Mouse (Mus musculus) heart, embryonic 11.5 days (tissue): ENCODE measurements around the gene Gde1. TPM values are rescaled to one million over a fixed set of nuclear protein-coding genes. Genes with fewer than 3 reads are reported as not detected.

Experiments
- ATAC-seq: fragments of 200-750 bp; cut with Nextera tagmentation; replicated peaks from 2 replicates; pipeline ENCODE4 v1.8.0; 2017; ENCODE audit warnings: moderate library complexity; ENCODE audit not compliant: insufficient number of reproducible peaks, low FRiP score, low TSS enrichment
- H3K27ac ChIP-seq: fragments of 300-500 bp; sonication (generic); 2 replicates; pipeline ENCODE4 v1.5.1; 2014; ENCODE audit warnings: mild to moderate bottlenecking, low read depth, low read length
- H3K27me3 ChIP-seq: fragments of 300-500 bp; sonication (generic); 2 replicates; pipeline ENCODE4 v1.6.1; 2014; ENCODE audit warnings: mild to moderate bottlenecking, low read length, mixed read lengths; ENCODE audit not compliant: control insufficient read depth, insufficient read depth
- H3K36me3 ChIP-seq: fragments of 300-500 bp; sonication (generic); 2 replicates; pipeline ENCODE4 v1.6.1; 2014; ENCODE audit warnings: mild to moderate bottlenecking, low read length, moderate library complexity, mixed read lengths; ENCODE audit not compliant: control insufficient read depth, insufficient read depth
- H3K4me1 ChIP-seq: fragments of 300-500 bp; sonication (generic); 2 replicates; pipeline ENCODE4 v1.6.1; 2014; ENCODE audit warnings: low read length; ENCODE audit not compliant: control insufficient read depth, insufficient read depth
- H3K4me2 ChIP-seq: fragments of 300-500 bp; sonication (generic); 2 replicates; pipeline ENCODE4 v1.6.1; 2014; ENCODE audit warnings: mild to moderate bottlenecking, moderate library complexity
- H3K4me3 ChIP-seq: fragments of 300-500 bp; sonication (generic); 2 replicates; pipeline ENCODE4 v1.5.1; 2014; ENCODE audit warnings: low read depth, low read length
- H3K9ac ChIP-seq: fragments of 300-500 bp; sonication (generic); 2 replicates; pipeline ENCODE4 v1.6.1; 2014; ENCODE audit warnings: mild to moderate bottlenecking, low read depth, low read length, moderate library complexity
- H3K9me3 ChIP-seq: fragments of 300-500 bp; sonication (generic); replicated peaks from 2 replicates; pipeline ENCODE4 v1.6.1; 2016; ENCODE audit warnings: low read length; ENCODE audit not compliant: control insufficient read depth
- WGBS: fragments of 180-500 bp; shearing (Covaris S2); extraction: QIAGEN DNeasy Blood & Tissue Kit; methylation state at CpG from one replicate; pipeline ENCODE4 v1.1.7; 2014; ENCODE audit not compliant: insufficient replicate concordance; 5-methylcytosine and 5-hydroxymethylcytosine counted together
- polyA plus RNA-seq: library from polyadenylated mRNA; unstranded; fragments of >200 nt; fragmentation: Nextera tagmentation; extraction: Ambion mirVana; gene quantifications from 2 replicates; pipeline ENCODE4 v1.2.1, GENCODE M21; 2014

The Gde1 gene
- polyA plus RNA-seq, 1 experiment from 2014 or later, result 70.6 TPM

- no peak for ATAC-seq
- H3K9me3 ChIP-seq, result no peaks in the 10 kb centered on the region
- H3K36me3 ChIP-seq, result peaks cover 3% of the 10 kb centered on the region
- 93% methylated on average over 15 of the region's 15 CpGs for WGBS
- H3K4me3 ChIP-seq, result no peak overlapping the region
- H3K9ac ChIP-seq, result no peak overlapping the region
- H3K27ac ChIP-seq, result no peak overlapping the region
- no peaks in the 10 kb centered on the region for H3K27me3 ChIP-seq
- H3K4me2 ChIP-seq, result no peak overlapping the region
- peaks cover 9% of the 10 kb centered on the region; the same call in 1 of the 2 replicates for H3K4me1 ChIP-seq
These were observed 2.4 kb downstream of the Gde1 start for GRCm38 (mm10) chr7:118703144-118703561.

GRCm38 (mm10) chr7:118698882-118699281, 6.7 kb downstream of the Gde1 start:
- no peak for ATAC-seq
- H3K27ac ChIP-seq, result no peak overlapping the region
- no peaks in the 10 kb centered on the region for H3K9me3 ChIP-seq
- H3K9ac ChIP-seq, result no peak overlapping the region
- H3K27me3 ChIP-seq, result no peaks in the 10 kb centered on the region
- H3K36me3 ChIP-seq, result peaks cover 13% of the 10 kb centered on the region
- no peak overlapping the region for H3K4me2 ChIP-seq
- H3K4me1 ChIP-seq, result no peaks in the 10 kb centered on the region
- H3K4me3 ChIP-seq, result no peak overlapping the region
- 94% methylated on average over 9 of the region's 9 CpGs for WGBS

GRCm38 (mm10) chr7:118697168-118697567, 8.4 kb downstream of the Gde1 start:
- H3K36me3 ChIP-seq, result peaks cover 13% of the 10 kb centered on the region
- WGBS, result 74% methylated on average over 4 of the region's 4 CpGs
- no peak for ATAC-seq

GRCm38 (mm10) chr7:118696146-118696545, 9.4 kb downstream of the Gde1 start:
- Histone ChIP-seq H3K27ac (no peak overlapping the region), H3K9ac (no peak overlapping the region), H3K4me3 (no peak overlapping the region), H3K36me3 (peaks cover 13% of the 10 kb centered on the region), H3K27me3 (no peaks in the 10 kb centered on the region), H3K4me2 (no peak overlapping the region), H3K4me1 (no peaks in the 10 kb centered on the region), H3K9me3 (no peaks in the 10 kb centered on the region)
- 94% methylated on average over 6 of the region's 6 CpGs for WGBS
- ATAC-seq, result no peak

More at GRCm38 (mm10) chr7:118697168-118697567, 8.4 kb downstream of the Gde1 start:
- no peaks in the 10 kb centered on the region for H3K27me3 ChIP-seq
- H3K4me3 ChIP-seq, result no peak overlapping the region
- H3K9me3 ChIP-seq, result no peaks in the 10 kb centered on the region
- no peak overlapping the region for H3K4me2 ChIP-seq
- no peaks in the 10 kb centered on the region for H3K4me1 ChIP-seq
- H3K27ac ChIP-seq, result no peak overlapping the region
- H3K9ac ChIP-seq, result no peak overlapping the region

- Histone ChIP-seq H3K4me1 (no peaks in the 10 kb centered on the region), H3K36me3 (peaks cover 16% of the 10 kb centered on the region; the same call in 1 of the 2 replicates), H3K9ac (no peak overlapping the region), H3K27ac (no peak overlapping the region), H3K9me3 (no peaks in the 10 kb centered on the region), H3K4me2 (no peak overlapping the region), H3K27me3 (peaks cover 8% of the 10 kb centered on the region; the same call in 1 of the 2 replicates), H3K4me3 (no peak overlapping the region)
- no peak for ATAC-seq
- WGBS, result 90% methylated on average over 2 of the region's 2 CpGs
These were observed 14.3 kb downstream of the Gde1 start for GRCm38 (mm10) chr7:118691287-118691686.

- H3K9me3 ChIP-seq, result no peaks in the 10 kb centered on the region
- peaks cover 12% of the 10 kb centered on the region for H3K27me3 ChIP-seq
- WGBS, result 84% methylated on average over 7 of the region's 7 CpGs
- H3K4me1 ChIP-seq, result no peaks in the 10 kb centered on the region
- no peak overlapping the region for H3K9ac ChIP-seq
- H3K27ac ChIP-seq, result no peak overlapping the region
- no peak overlapping the region for H3K4me3 ChIP-seq
- H3K4me2 ChIP-seq, result no peak overlapping the region
- peaks cover 10% of the 10 kb centered on the region; the same call in 1 of the 2 replicates for H3K36me3 ChIP-seq
- no peak for ATAC-seq
These were observed 16.5 kb downstream of the Gde1 start for GRCm38 (mm10) chr7:118689088-118689487.

- Histone ChIP-seq H3K27ac (no peak overlapping the region), H3K9ac (no peak overlapping the region), H3K9me3 (no peaks in the 10 kb centered on the region), H3K36me3 (peaks cover 10% of the 10 kb centered on the region; the same call in 1 of the 2 replicates), H3K4me3 (no peak overlapping the region), H3K4me2 (no peak overlapping the region), H3K4me1 (no peaks in the 10 kb centered on the region), H3K27me3 (peaks cover 18% of the 10 kb centered on the region)
- ATAC-seq, result no peak
- 24% methylated on average over 5 of the region's 5 CpGs for WGBS
These were observed 17.4 kb downstream of the Gde1 start for GRCm38 (mm10) chr7:118688199-118688598.

- no peaks in the 10 kb centered on the region for H3K36me3 ChIP-seq
- H3K4me1 ChIP-seq, result no peaks in the 10 kb centered on the region
- no peak overlapping the region for H3K4me3 ChIP-seq
- 0 out of 2 replicates have a peak, but pooled peaks cover 3% of the 10 kb centered on the region for H3K9me3 ChIP-seq
- no peak overlapping the region for H3K27ac ChIP-seq
- H3K9ac ChIP-seq, result no peak overlapping the region
- peak; percentile 49; the same call in 1 of the 2 replicates for ATAC-seq
- peaks cover 55% of the 10 kb centered on the region for H3K27me3 ChIP-seq
- WGBS, result 35% methylated on average over 4 of the region's 4 CpGs
- 0 out of 2 replicates have a peak overlapping the region, but pooled peaks have one; percentile 8 for H3K4me2 ChIP-seq
These were observed 28.8 kb downstream of the Gde1 start for GRCm38 (mm10) chr7:118676826-118677225.

GRCm38 (mm10) chr7:118670142-118670541, 35.4 kb downstream of the Gde1 start:
- no peak overlapping the region for H3K4me2 ChIP-seq
- H3K27me3 ChIP-seq, result peaks cover 70% of the 10 kb centered on the region
- no peak overlapping the region for H3K4me3 ChIP-seq
- no peak overlapping the region for H3K9ac ChIP-seq
- no peaks in the 10 kb centered on the region for H3K36me3 ChIP-seq
- ATAC-seq, result no peak
- 45% methylated on average over 4 of the region's 4 CpGs for whole genome bisulfite sequencing
- H3K27ac ChIP-seq, result no peak overlapping the region
- no peaks in the 10 kb centered on the region for H3K4me1 ChIP-seq
- no peaks in the 10 kb centered on the region for H3K9me3 ChIP-seq
